Mouse (Mus musculus) frontal cortex, adult (tissue): ENCODE results near the gene Steap3.

ENCODE experiments used
- ATAC-seq: cut with Nextera tagmentation; 2 replicates; pipeline ENCODE4 v1.9.2; 2017; ENCODE audit warnings: mild to moderate bottlenecking, moderate library complexity, mixed read lengths; ENCODE audit not compliant: low TSS enrichment

Gene Steap3

GRCm38 (mm10) chr1:120198151-120198550 is 74.4 kb downstream of the Steap3 start:
- ATAC-seq = no peak

GRCm38 (mm10) chr1:120197189-120197588 is 75.3 kb downstream of the Steap3 start:
- ATAC-seq = peak; percentile 97

GRCm38 (mm10) chr1:120196724-120197123 is 75.8 kb downstream of the Steap3 start:
- ATAC-seq = peak; percentile 11; the same call in 1 of the 2 replicates

- no peak for ATAC-seq
Observed at GRCm38 (mm10) chr1:120195947-120196346, 76.6 kb downstream of the Steap3 start.

GRCm38 (mm10) chr1:120193586-120193985 is 78.9 kb downstream of the Steap3 start:
- ATAC-seq = no peak

GRCm38 (mm10) chr1:120192321-120192720 is 80.2 kb downstream of the Steap3 start:
- ATAC-seq = no peak

- peak; percentile 95 for ATAC-seq
Observed at GRCm38 (mm10) chr1:120190946-120191345, 81.6 kb downstream of the Steap3 start.

- no peak for ATAC-seq
Observed at GRCm38 (mm10) chr1:120190300-120190699, 82.2 kb downstream of the Steap3 start.

- no peak for ATAC-seq
Observed at GRCm38 (mm10) chr1:120189206-120189605, 83.3 kb downstream of the Steap3 start.

- ATAC-seq = no peak
Observed at GRCm38 (mm10) chr1:120187059-120187458, 85.4 kb downstream of the Steap3 start.

GRCm38 (mm10) chr1:120186655-120187054 is 85.8 kb downstream of the Steap3 start:
- ATAC-seq = no peak

- no peak for ATAC-seq
Observed at GRCm38 (mm10) chr1:120186204-120186603, 86.3 kb downstream of the Steap3 start.

- no peak for ATAC-seq
Observed at GRCm38 (mm10) chr1:120177141-120177540, 95.4 kb downstream of the Steap3 start.

- ATAC-seq = no peak
Observed at GRCm38 (mm10) chr1:120176313-120176712, 96.2 kb downstream of the Steap3 start.

- ATAC-seq = no peak
Observed at GRCm38 (mm10) chr1:120174991-120175390, 97.5 kb downstream of the Steap3 start.

- ATAC-seq = peak; percentile 99
Observed at GRCm38 (mm10) chr1:120171819-120172521, 100.5 kb downstream of the Steap3 start.

- no peak for ATAC-seq
Observed at GRCm38 (mm10) chr1:120170307-120170706, 102.2 kb downstream of the Steap3 start.

- no peak for ATAC-seq
Observed at GRCm38 (mm10) chr1:120168674-120169073, 103.8 kb downstream of the Steap3 start.

GRCm38 (mm10) chr1:120168016-120168415 is 104.5 kb downstream of the Steap3 start:
- ATAC-seq = no peak

GRCm38 (mm10) chr1:120162616-120163015 is 109.9 kb downstream of the Steap3 start:
- no peak for ATAC-seq

- no peak for ATAC-seq
Observed at GRCm38 (mm10) chr1:120161502-120161901, 111.0 kb downstream of the Steap3 start.

- no peak for ATAC-seq
Observed at GRCm38 (mm10) chr1:120158474-120159127, 113.9 kb downstream of the Steap3 start.

GRCm38 (mm10) chr1:120155325-120155724 is 117.2 kb downstream of the Steap3 start:
- peak; percentile 44; the same call in 1 of the 2 replicates for ATAC-seq
